Mouse (Mus musculus): ENCODE results near the gene Hoxd10.

DNA sequence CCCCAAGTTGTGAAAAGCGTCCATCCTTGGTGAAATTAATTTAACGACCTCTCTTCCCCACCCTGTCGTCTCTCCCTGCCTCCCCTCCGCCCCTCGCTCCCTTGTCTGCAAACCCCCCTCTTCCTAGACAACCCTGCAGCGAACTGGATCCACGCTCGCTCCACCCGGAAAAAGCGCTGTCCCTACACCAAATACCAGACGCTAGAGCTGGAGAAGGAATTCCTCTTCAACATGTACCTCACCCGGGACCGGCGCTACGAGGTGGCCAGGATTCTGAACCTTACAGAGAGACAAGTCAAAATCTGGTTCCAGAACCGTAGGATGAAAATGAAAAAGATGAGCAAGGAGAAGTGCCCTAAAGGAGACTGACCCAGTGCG lies 7.3 kb downstream of the Hoxd10 start:
- TF ChIP-seq CTCF (IDR thresholded peaks at IDR 0.05; ENCODE audit: low read depth) (no peak), EP300 (IDR thresholded peaks at IDR 0.05; ENCODE audit: low read depth) (no peak)
